Mouse (Mus musculus) T-helper 17 cell (primary cell): Measurements from ENCODE around the gene Gpr83.

ENCODE experiments used
- in situ Hi-C, 2 experiments: fragments of 300-600 bp; cut with MboI, MseI; formaldehyde crosslinking; loops; 1 replicate in 1 of 2; 2 replicates in 1 of 2; pipeline ENCODE4 v1.15.1; 2025; ENCODE audit warnings: high pct_unique_total_duplicates in 2 of 2

The Gpr83 gene

GRCm38 (mm10) chr9:14859868-14860639 is at the start of gene Gpr83:
Gene Gpr83 (plus strand): TSS chr9:14860210.
- in situ Hi-C loops, result loop anchor here in 1 of 2 experiments (5.0 kb wide), 1 partner anchor 152 kb away; no protein-coding TSS in a partner anchor

- in situ Hi-C loops, result no loop called here
These were observed 38.6 kb upstream of the Gpr83 start for GRCm38 (mm10) chr9:14821396-14821795.

- in situ Hi-C loops, result no loop called here
These were observed 35.2 kb upstream of the Gpr83 start for GRCm38 (mm10) chr9:14824840-14825239.

GRCm38 (mm10) chr9:14827875-14828274 is 32.1 kb upstream of the Gpr83 start:
- in situ Hi-C loops, result no loop called here

- in situ Hi-C loops, result no loop called here
These were observed 28.0 kb upstream of the Gpr83 start for GRCm38 (mm10) chr9:14832046-14832445.

GRCm38 (mm10) chr9:14835335-14836075 is 24.5 kb upstream of the Gpr83 start:
- in situ Hi-C loops, result no loop called here

- in situ Hi-C loops, result no loop called here
These were observed 20.5 kb upstream of the Gpr83 start for GRCm38 (mm10) chr9:14839527-14839926.

GRCm38 (mm10) chr9:14839970-14840369 is 20.0 kb upstream of the Gpr83 start:
- in situ Hi-C loops, result no loop called here

- in situ Hi-C loops, result no loop called here
These were observed 17.9 kb upstream of the Gpr83 start for GRCm38 (mm10) chr9:14841878-14842761.

GRCm38 (mm10) chr9:14843311-14843857 is 16.6 kb upstream of the Gpr83 start:
- in situ Hi-C loops, result no loop called here

- in situ Hi-C loops, result no loop called here
These were observed 16.1 kb upstream of the Gpr83 start for GRCm38 (mm10) chr9:14843901-14844300.

GRCm38 (mm10) chr9:14846428-14846827 is 13.6 kb upstream of the Gpr83 start:
- in situ Hi-C loops, result loop anchor here in 1 of 2 experiments (5.0 kb wide), 1 partner anchor 171 kb away; no protein-coding TSS in a partner anchor

- in situ Hi-C loops, result loop anchor here in 1 of 2 experiments (5.0 kb wide), 1 partner anchor 169 kb away; no protein-coding TSS in a partner anchor
These were observed 11.6 kb upstream of the Gpr83 start for GRCm38 (mm10) chr9:14848267-14848935.

GRCm38 (mm10) chr9:14854585-14854984 is 5.4 kb upstream of the Gpr83 start:
- in situ Hi-C loops, result no loop called here

GRCm38 (mm10) chr9:14856922-14857654 is 2.9 kb upstream of the Gpr83 start:
- in situ Hi-C loops, result no loop called here

- in situ Hi-C loops, result no loop called here
These were observed 1.8 kb upstream of the Gpr83 start for GRCm38 (mm10) chr9:14858170-14858706.

GRCm38 (mm10) chr9:14858782-14859181 is 1.2 kb upstream of the Gpr83 start:
- in situ Hi-C loops, result no loop called here

- in situ Hi-C loops, result loop anchor here in 1 of 2 experiments (5.0 kb wide), 1 partner anchor 149 kb away; no protein-coding TSS in a partner anchor
These were observed 3.1 kb downstream of the Gpr83 start for GRCm38 (mm10) chr9:14863126-14863525.

GRCm38 (mm10) chr9:14864726-14865125 is 4.7 kb downstream of the Gpr83 start:
- in situ Hi-C loops, result loop anchor here in 1 of 2 experiments (5.0 kb wide), 1 partner anchor 148 kb away; no protein-coding TSS in a partner anchor

- in situ Hi-C loops, result no loop called here
These were observed 6.9 kb downstream of the Gpr83 start for GRCm38 (mm10) chr9:14866957-14867356.
